22 mouse cellular contexts compared by ENCODE assay signal in genomic region chr11:114802540-114803267, GRCm38 (mm10). TPM values are rescaled to one million over a fixed set of nuclear protein-coding genes. Genes with fewer than 3 reads are reported as not detected.
DNase-seq lines count a peak whose midpoint lies in the region; ATAC-seq and TF ChIP-seq lines count a peak whose summit lies in the region.
"Had no signal": no experiment of that assay in that cellular context is flagged by ENCODE, and none has a peak within 500 bp of the region (broad histone marks: within the 10 kb centered on the region; RNA-seq: fewer than 3 reads in every experiment).

No protein-coding gene starts in this region.

- H3K9ac ChIP-seq in hindbrain, embryonic 14.5 days, result no peak overlapping the region
- 0 out of 2 replicates have a peak overlapping the region, but pooled peaks have one; percentile 3 for H3K9ac ChIP-seq in midbrain, embryonic 16.5 days (ENCODE audit: low read depth, low read length)
- H3K9ac ChIP-seq in midbrain, postnatal 0 days (replicated peaks; ENCODE audit: low read length, poor library complexity, severe bottlenecking), result no peak overlapping the region
- H3K9ac ChIP-seq: liver, embryonic 12.5 days; neural tube, embryonic 13.5 days had no signal

- H3K4me3 ChIP-seq in cerebellum, adult 2 months (replicated peaks; ENCODE audit: insufficient read depth, low read depth, low read length), result no peak overlapping the region
- no peak overlapping the region for H3K4me3 ChIP-seq in hindbrain, embryonic 10.5 days
- no peak overlapping the region for H3K4me3 ChIP-seq in hindbrain, embryonic 14.5 days (replicated peaks; ENCODE audit: low read length)
- no peak overlapping the region for H3K4me3 ChIP-seq in midbrain, embryonic 16.5 days (ENCODE audit: low read depth, low read length)
- H3K4me3 ChIP-seq in midbrain, postnatal 0 days (ENCODE audit: low read depth, low read length), result no peak overlapping the region
- H3K4me3 ChIP-seq: layer of hippocampus, adult 2 months; liver, embryonic 12.5 days; neural tube, embryonic 13.5 days had no signal

- no peak overlapping the region for H3K4me2 ChIP-seq in hindbrain, embryonic 14.5 days (replicated peaks)
- no peak overlapping the region for H3K4me2 ChIP-seq in midbrain, embryonic 16.5 days (ENCODE audit: low read length)
- no peak overlapping the region for H3K4me2 ChIP-seq in midbrain, postnatal 0 days (ENCODE audit: low read depth, low read length, poor library complexity, severe bottlenecking)
- H3K4me2 ChIP-seq: heart, embryonic 11.5 days; liver, embryonic 12.5 days; neural tube, embryonic 13.5 days had no signal

- peak in 1 of 2 experiments; percentile 58 for DNase-seq in cerebellum, adult 2 months
- no peak for DNase-seq in hindbrain, embryonic 10.5 days (ENCODE audit: low spot score)
- no peak for DNase-seq in hindbrain, embryonic 14.5 days (ENCODE audit: low spot score)
- no peak for DNase-seq in midbrain, postnatal 0 days (ENCODE audit: low spot score)
- DNase-seq in Muller cell, postnatal 12 days (ENCODE audit: inconsistent ontology term), result no peak
- no peak for DNase-seq in right cerebral cortex, postnatal 25 days
- DNase-seq: heart, postnatal 14 days; kidney, postnatal 10 days; lung, postnatal 10 days; right cerebral cortex, postnatal 14 days; thymus, postnatal 4 days had no signal

- ATAC-seq in cerebellum, adult (ENCODE audit: insufficient number of reproducible peaks, low FRiP score, low TSS enrichment), result no peak
- ATAC-seq in hindbrain, embryonic 14.5 days (ENCODE audit: low FRiP score), result no peak
- no peak for ATAC-seq in midbrain, embryonic 16.5 days
- ATAC-seq in midbrain, postnatal 0 days (ENCODE audit: low FRiP score), result no peak
- ATAC-seq: inflammation-experienced regulatory T-cells, adult 6 months; liver, embryonic 12.5 days had no signal

- H3K27ac ChIP-seq in cerebellum, adult 2 months (ENCODE audit: insufficient read depth, low read length), result peak overlapping the region; percentile 36
- H3K27ac ChIP-seq in hindbrain, embryonic 10.5 days, result peak overlapping the region; percentile 82
- H3K27ac ChIP-seq in hindbrain, embryonic 14.5 days, result no peak overlapping the region
- H3K27ac ChIP-seq in midbrain, embryonic 16.5 days (ENCODE audit: low read length), result no peak overlapping the region
- H3K27ac ChIP-seq in midbrain, postnatal 0 days (ENCODE audit: low read depth, low read length), result no peak overlapping the region
- H3K27ac ChIP-seq: layer of hippocampus, adult 2 months; liver, embryonic 12.5 days; neural tube, embryonic 13.5 days had no signal

- H3K9me3 ChIP-seq in hindbrain, embryonic 10.5 days, result no peaks in the 10 kb centered on the region
- H3K9me3 ChIP-seq in hindbrain, embryonic 14.5 days (ENCODE audit: control insufficient read depth, low read length), result no peaks in the 10 kb centered on the region
- no peaks in the 10 kb centered on the region for H3K9me3 ChIP-seq in midbrain, embryonic 16.5 days (replicated peaks; ENCODE audit: control insufficient read depth, low read length, poor library complexity, severe bottlenecking)
- H3K9me3 ChIP-seq in midbrain, postnatal 0 days (ENCODE audit: low read length), result no peaks in the 10 kb centered on the region
- H3K9me3 ChIP-seq: liver, embryonic 12.5 days; neural tube, embryonic 13.5 days had no signal

- no peak for TF ChIP-seq POLR2A in cerebellum, adult 2 months (IDR thresholded peaks at IDR 0.05; ENCODE audit: borderline replicate concordance, insufficient read depth, low read length)

- H3K4me1 ChIP-seq in cerebellum, adult 2 months (ENCODE audit: control insufficient read depth, insufficient read depth, low read length), result peaks cover 35% of the 10 kb centered on the region
- H3K4me1 ChIP-seq in hindbrain, embryonic 10.5 days (replicated peaks), result peaks cover 58% of the 10 kb centered on the region
- peaks cover 14% of the 10 kb centered on the region for H3K4me1 ChIP-seq in hindbrain, embryonic 14.5 days (replicated peaks; ENCODE audit: control insufficient read depth, insufficient read depth, low read length)
- H3K4me1 ChIP-seq in midbrain, embryonic 16.5 days (ENCODE audit: control insufficient read depth, insufficient read depth, low read length), result peaks cover 7% of the 10 kb centered on the region
- H3K4me1 ChIP-seq in midbrain, postnatal 0 days (ENCODE audit: insufficient read depth, low read length), result no peaks in the 10 kb centered on the region

- 19% methylated on average over 15 of the region's 15 CpGs for WGBS in cerebellum, adult 2 months
- WGBS in hindbrain, embryonic 10.5 days, result 61% methylated on average over 15 of the region's 15 CpGs
- WGBS in hindbrain, embryonic 14.5 days, result 70% methylated on average over 15 of the region's 15 CpGs
- 70% methylated on average over 15 of the region's 15 CpGs for WGBS in midbrain, embryonic 16.5 days
- WGBS in midbrain, postnatal 0 days, result 68% methylated on average over 15 of the region's 15 CpGs

- H3K36me3 ChIP-seq in hindbrain, embryonic 10.5 days, result no peaks in the 10 kb centered on the region
- no peaks in the 10 kb centered on the region for H3K36me3 ChIP-seq in hindbrain, embryonic 14.5 days (replicated peaks; ENCODE audit: control insufficient read depth, insufficient read depth)
- no peaks in the 10 kb centered on the region for H3K36me3 ChIP-seq in midbrain, embryonic 16.5 days (ENCODE audit: control insufficient read depth, insufficient read depth, low read length)
- no peaks in the 10 kb centered on the region for H3K36me3 ChIP-seq in midbrain, postnatal 0 days (ENCODE audit: insufficient read depth, low read length)
- H3K36me3 ChIP-seq: liver, embryonic 12.5 days; neural tube, embryonic 13.5 days had no signal

- no peaks in the 10 kb centered on the region for H3K27me3 ChIP-seq in cerebellum, adult 2 months (ENCODE audit: control insufficient read depth, insufficient read depth, low read length)
- peaks cover 4% of the 10 kb centered on the region; the same call in 1 of the 2 replicates for H3K27me3 ChIP-seq in hindbrain, embryonic 10.5 days (ENCODE audit: insufficient read depth, poor library complexity, severe bottlenecking)
- no peaks in the 10 kb centered on the region for H3K27me3 ChIP-seq in hindbrain, embryonic 14.5 days (ENCODE audit: control insufficient read depth, insufficient read depth, low read length)
- no peaks in the 10 kb centered on the region for H3K27me3 ChIP-seq in midbrain, embryonic 16.5 days (ENCODE audit: control insufficient read depth, insufficient read depth, low read depth, low read length)
- no peaks in the 10 kb centered on the region for H3K27me3 ChIP-seq in midbrain, postnatal 0 days (ENCODE audit: insufficient read depth, low read length)
- H3K27me3 ChIP-seq: liver, embryonic 12.5 days; neural tube, embryonic 13.5 days had no signal

- no peak for TF ChIP-seq CTCF in cerebellum, adult 2 months (IDR thresholded peaks at IDR 0.05; ENCODE audit: borderline replicate concordance, insufficient read depth, low read depth, low read length)
- TF ChIP-seq CTCF in midbrain, postnatal 0 days (IDR thresholded peaks at IDR 0.05), result no peak

RNA-seq across cellular contexts. Expression of gene Gpr142, which starts 4.0 kb away (rescaled TPM):
- 0.29 and 0.64 TPM in 2 replicates for polyA plus RNA-seq in cerebellum, adult 2 months (2012; rRNA removed)
- 0.37 and 0.77 TPM in 2 replicates for polyA plus RNA-seq in hindbrain, embryonic 10.5 days (2016; fragmentation: Nextera tagmentation; extraction: Ambion mirVana)
- not detected in 2 replicates for polyA plus RNA-seq in hindbrain, embryonic 14.5 days (2014; fragmentation: Nextera tagmentation; extraction: Ambion mirVana)
- polyA plus RNA-seq in midbrain, embryonic 16.5 days (2015; fragmentation: Nextera tagmentation; extraction: Ambion mirVana), result not detected in 2 replicates
- total RNA-seq in midbrain, postnatal 0 days (2014; rRNA removed), result not detected in 2 replicates
- polyA plus RNA-seq in midbrain, postnatal 0 days (2015; fragmentation: Nextera tagmentation; extraction: Ambion mirVana), result not detected in 2 replicates
- total RNA-seq: adrenal gland, adult 18-20 months; heart, postnatal 14 days; layer of hippocampus, adult 2 months; left cerebral cortex, postnatal 36 days; megakaryocyte, adult 5-6 weeks; MEL had no signal
- polyA plus RNA-seq: heart, embryonic 11.5 days; inflammation-experienced regulatory T-cells, adult 6 months; liver, embryonic 12.5 days; neural tube, embryonic 13.5 days had no signal

RNA-seq across cellular contexts. Expression of gene Btbd17, which starts 7.0 kb away (rescaled TPM):
- polyA plus RNA-seq in cerebellum, adult 2 months (2012; rRNA removed), result 78.3 and 81.3 TPM in 2 replicates
- polyA plus RNA-seq in hindbrain, embryonic 10.5 days (2016; fragmentation: Nextera tagmentation; extraction: Ambion mirVana), result 50.8 and 60.0 TPM in 2 replicates
- polyA plus RNA-seq in hindbrain, embryonic 14.5 days (2014; fragmentation: Nextera tagmentation; extraction: Ambion mirVana), result 20.0 and 22.1 TPM in 2 replicates
- 19.6 and 20.6 TPM in 2 replicates for polyA plus RNA-seq in midbrain, embryonic 16.5 days (2015; fragmentation: Nextera tagmentation; extraction: Ambion mirVana)
- total RNA-seq in midbrain, postnatal 0 days (2014; rRNA removed), result 46.9 and 68.2 TPM in 2 replicates
- polyA plus RNA-seq in midbrain, postnatal 0 days (2015; fragmentation: Nextera tagmentation; extraction: Ambion mirVana), result 27.1 and 28.0 TPM in 2 replicates
- total RNA-seq: adrenal gland, adult 18-20 months; megakaryocyte, adult 5-6 weeks; MEL had no signal
- polyA plus RNA-seq: inflammation-experienced regulatory T-cells, adult 6 months; liver, embryonic 12.5 days had no signal

RNA-seq across cellular contexts. Expression of gene Kif19a, which starts 37.5 kb away (rescaled TPM):
- polyA plus RNA-seq in cerebellum, adult 2 months (2012; rRNA removed), result 4.9 and 5.1 TPM in 2 replicates
- 1.1 and 3.8 TPM in 2 replicates for polyA plus RNA-seq in hindbrain, embryonic 10.5 days (2016; fragmentation: Nextera tagmentation; extraction: Ambion mirVana)
- 0.99 and 1.4 TPM in 2 replicates for polyA plus RNA-seq in hindbrain, embryonic 14.5 days (2014; fragmentation: Nextera tagmentation; extraction: Ambion mirVana)
- 0.47 and 0.67 TPM in 2 replicates for polyA plus RNA-seq in midbrain, embryonic 16.5 days (2015; fragmentation: Nextera tagmentation; extraction: Ambion mirVana)
- total RNA-seq in midbrain, postnatal 0 days (2014; rRNA removed), result 5.3 and 7.2 TPM in 2 replicates
- 0.85 and 1.3 TPM in 2 replicates for polyA plus RNA-seq in midbrain, postnatal 0 days (2015; fragmentation: Nextera tagmentation; extraction: Ambion mirVana)
- total RNA-seq: MEL had no signal
- polyA plus RNA-seq: liver, embryonic 12.5 days had no signal

RNA-seq across cellular contexts. Expression of gene Gprc5c, which starts 48.2 kb away (rescaled TPM):
- 62.9 and 71.8 TPM in 2 replicates for polyA plus RNA-seq in cerebellum, adult 2 months (2012; rRNA removed)
- polyA plus RNA-seq in hindbrain, embryonic 10.5 days (2016; fragmentation: Nextera tagmentation; extraction: Ambion mirVana), result 31.5 and 42.9 TPM in 2 replicates
- polyA plus RNA-seq in hindbrain, embryonic 14.5 days (2014; fragmentation: Nextera tagmentation; extraction: Ambion mirVana), result 8.5 and 9.9 TPM in 2 replicates
- 5.4 and 7.4 TPM in 2 replicates for polyA plus RNA-seq in midbrain, embryonic 16.5 days (2015; fragmentation: Nextera tagmentation; extraction: Ambion mirVana)
- 7.5 and 12.8 TPM in 2 replicates for total RNA-seq in midbrain, postnatal 0 days (2014; rRNA removed)
- polyA plus RNA-seq in midbrain, postnatal 0 days (2015; fragmentation: Nextera tagmentation; extraction: Ambion mirVana), result 5.7 and 5.8 TPM in 2 replicates
- total RNA-seq: MEL had no signal
- polyA plus RNA-seq: inflammation-experienced regulatory T-cells, adult 6 months had no signal

Comparison
In these comparisons a context has a peak if more than half of its experiments do, and no peak if none do; other contexts are left out.
1. H3K27ac ChIP-seq: peak in cerebellum, adult 2 months (single experiment) and hindbrain, embryonic 10.5 days (single experiment); none in hindbrain, embryonic 14.5 days (single experiment), midbrain, embryonic 16.5 days (single experiment) and midbrain, postnatal 0 days (single experiment).